Mouse (Mus musculus) lung, postnatal 4 days (tissue): ENCODE measurements at regions not wholly inside any gene's neighbourhood (a gene's known extent, or its start where the extent isn't known, plus 50 kb on each side); places are given as distances from the start of the nearest gene placed in this dataset.

ENCODE experiments used
- DNase-seq, 2 experiments: peaks; one replicate each; pipeline ENCODE4 v3.0.0; 2021

GRCm38 (mm10) chr14:32735356-32735755, 50.3 kb upstream of the 3425401B19Rik start:
- peak; percentile 30 to 80 for DNase-seq
